Mouse (Mus musculus): ENCODE measurements around the gene Ipo5.

DNA sequence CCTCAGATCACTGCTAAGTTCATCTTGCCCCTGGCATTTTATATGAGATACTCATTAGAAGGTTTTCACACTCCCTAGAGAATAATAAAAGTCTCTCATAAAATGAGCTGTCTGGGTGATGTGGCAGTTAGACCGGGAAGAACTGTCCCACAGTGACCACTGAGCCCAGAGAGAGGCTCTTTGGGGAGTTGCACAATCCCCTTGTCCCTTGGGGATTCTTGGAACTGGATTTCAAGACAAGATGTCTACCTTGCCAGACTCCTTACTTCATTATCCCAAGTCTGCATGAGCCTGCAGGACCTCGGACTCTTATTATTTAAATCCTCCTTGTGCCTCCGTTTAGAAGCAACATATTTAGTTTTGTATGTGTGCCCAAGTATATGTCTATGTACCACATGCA, 58.6 kb downstream of the Ipo5 start:
- no peak for TF ChIP-seq POLR2A (IDR thresholded peaks at IDR 0.05; ENCODE audit: extremely low read depth, insufficient read depth, low read length)
- TF ChIP-seq CTCF (IDR thresholded peaks at IDR 0.05; ENCODE audit: extremely low read depth, insufficient read depth, low read length), result no peak
